ENCODE assay signal across 22 mouse cellular contexts in the genomic region with DNA sequence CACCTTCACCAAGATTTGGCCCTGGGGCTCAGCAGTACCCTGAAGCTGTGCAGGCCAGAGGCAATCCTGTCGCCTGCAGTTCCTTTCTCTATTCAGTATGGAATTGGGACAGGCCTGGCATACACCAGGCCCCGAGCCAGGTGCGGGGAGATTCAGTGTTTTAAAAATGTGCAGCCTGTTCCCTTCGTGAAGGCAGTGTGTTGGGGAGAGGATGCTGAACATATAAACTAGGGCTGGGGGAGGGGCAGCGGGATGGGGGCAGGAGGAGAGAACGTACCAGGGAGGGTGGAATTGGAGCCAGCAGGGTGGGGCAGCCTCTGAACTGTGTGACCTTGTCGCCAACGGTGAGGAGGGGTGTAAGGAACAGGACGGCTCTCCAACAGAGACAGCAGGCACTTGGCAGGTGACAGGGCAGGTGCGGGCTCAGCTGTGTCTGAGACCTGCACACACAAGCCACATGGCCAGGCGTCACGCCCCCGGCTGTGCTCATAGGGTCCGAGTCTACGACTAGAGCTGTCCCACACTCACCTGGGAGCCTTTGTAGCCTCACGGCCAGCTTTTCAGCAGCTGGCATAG. TPM values are rescaled to one million over a fixed set of nuclear protein-coding genes. Genes with fewer than 3 reads are reported as not detected.
DNase-seq lines count a peak whose midpoint lies in the region; ATAC-seq lines count a peak whose summit lies in the region.
"Had no signal": no experiment of that assay in that cellular context is flagged by ENCODE, and none has a peak within 500 bp of the region (broad histone marks: within the 10 kb centered on the region; RNA-seq: fewer than 3 reads in every experiment).

No protein-coding gene starts in this region.

- peak; percentile 50 for DNase-seq in cerebellum, adult 9-11 months
- DNase-seq in left cerebral cortex, adult 18-20 months (ENCODE audit: low spot score in 2 of 2) = peak; percentile 70 to 74
- no peak for DNase-seq in left cerebral cortex, adult 11 months (ENCODE audit: low spot score)
- peak; percentile 62 to 82 for DNase-seq in left cerebral cortex, postnatal 14 days (ENCODE audit: low spot score in 2 of 2)
- DNase-seq in telencephalon, adult 2 months (ENCODE audit: low read depth, low spot score) = peak; percentile 44
- no peak for DNase-seq in adrenal gland, adult (ENCODE audit: inconsistent age in 2 of 2, low spot score in 1 of 2)
- DNase-seq: adrenal gland, adult 2 months; cerebellum, postnatal 10 days; embryo, embryonic 11 days; forebrain, postnatal 0 days; gastrocnemius, postnatal 10 days; heart, adult 18-20 months; liver, postnatal 0 days; thymus, postnatal 14 days had no signal

- intact Hi-C loops in left cerebral cortex, postnatal 14 days (cut with DNase I) = loop anchor here (10.0 kb wide), 1 partner anchor 521 kb away; no protein-coding TSS in a partner anchor

- ATAC-seq in cerebellum, adult (ENCODE audit: insufficient number of reproducible peaks, low FRiP score, low TSS enrichment) = no peak
- ATAC-seq: CD4-positive, CD25-positive, alpha-beta regulatory T cell, adult 4 months; forebrain, postnatal 0 days; intestine, postnatal 0 days; liver, postnatal 0 days; midbrain, embryonic 13.5 days had no signal

RNA-seq across cellular contexts. Expression of gene Tspan17, which starts 4.9 kb away (rescaled TPM):
- 10 to 100 TPM; 95.4 to 97.6 TPM for total RNA-seq in left cerebral cortex, adult 18-20 months (2021)
- total RNA-seq in left cerebral cortex, postnatal 14 days (2021) = 10 to 100 TPM; 58.2 to 63.1 TPM

RNA-seq across cellular contexts. Expression of gene Eif4e1b, which starts 10.3 kb away (rescaled TPM):
- total RNA-seq in left cerebral cortex, adult 18-20 months (2021) = not detected
- not detected for total RNA-seq in left cerebral cortex, postnatal 14 days (2021)
- total RNA-seq: adrenal gland, adult 2 months; forebrain, postnatal 0 days; gastrocnemius, postnatal 10 days; heart, adult 18-20 months; heart, postnatal 25 days; liver, adult 2 months; megakaryocyte progenitor cell, adult 5-6 weeks; MEL had no signal

RNA-seq across cellular contexts. Expression of gene Sncb, which starts 27.7 kb away (rescaled TPM):
- total RNA-seq in left cerebral cortex, adult 18-20 months (2021) = 100 to 1,000 TPM; 925 to 932 TPM
- total RNA-seq in left cerebral cortex, postnatal 14 days (2021) = 100 to 1,000 TPM; 873 to 922 TPM
- total RNA-seq: heart, adult 18-20 months; heart, postnatal 25 days; liver, adult 2 months; megakaryocyte progenitor cell, adult 5-6 weeks; MEL had no signal

RNA-seq across cellular contexts. Expression of gene Gprin1, which starts 44.4 kb away (rescaled TPM):
- total RNA-seq in left cerebral cortex, adult 18-20 months (2021) = 100 to 1,000 TPM; 131 to 133 TPM
- 100 to 1,000 TPM; 151 to 168 TPM for total RNA-seq in left cerebral cortex, postnatal 14 days (2021)
- total RNA-seq: heart, adult 18-20 months; heart, postnatal 25 days; liver, adult 2 months; megakaryocyte progenitor cell, adult 5-6 weeks; MEL had no signal

Comparison
In these comparisons a context has a peak if more than half of its experiments do, and no peak if none do; other contexts are left out.
1. DNase-seq: peak in cerebellum, adult 9-11 months (single experiment), left cerebral cortex, adult 18-20 months (2 of 2), left cerebral cortex, postnatal 14 days (2 of 2) and telencephalon, adult 2 months (single experiment); none in left cerebral cortex, adult 11 months (single experiment) and adrenal gland, adult (0 of 2).